Mouse (Mus musculus) forebrain, embryonic 11.5 days (tissue): ENCODE measurements around the gene Zfp825. TPM values are rescaled to one million over a fixed set of nuclear protein-coding genes. Genes with fewer than 3 reads are reported as not detected.

Source experiments
- polyA plus RNA-seq: library from polyadenylated mRNA; unstranded; fragments of >200 nt; fragmentation: Nextera tagmentation; extraction: Ambion mirVana; gene quantifications from 2 replicates; pipeline ENCODE4 v1.2.1, GENCODE M21; 2014

The Zfp825 gene
- polyA plus RNA-seq, 1 experiment from 2014 or later: 24.6 TPM

Other genes starting within 250 kb of the Zfp825 start
- gene Ahrr, start 201.7 kb downstream of the Zfp825 start, polyA plus RNA-seq: 1.1 and 1.8 TPM in 2 replicates
- gene Pdcd6, start 176.4 kb downstream of the Zfp825 start, polyA plus RNA-seq: 113 and 119 TPM in 2 replicates
- gene Sdha, start 143.7 kb downstream of the Zfp825 start, polyA plus RNA-seq: 249 and 253 TPM in 2 replicates
- gene Ccdc127, start 143.7 kb downstream of the Zfp825 start, polyA plus RNA-seq: 53.5 and 61.1 TPM in 2 replicates
- gene Lrrc14b, start 130.0 kb downstream of the Zfp825 start, polyA plus RNA-seq: not detected in 2 replicates
- gene Zfp72, start 103.2 kb downstream of the Zfp825 start, polyA plus RNA-seq: 4.4 TPM in 2 replicates
- gene Ftl1-ps1, start 94.3 kb downstream of the Zfp825 start, polyA plus RNA-seq: 72.8 and 85.7 TPM in 2 replicates
- 2.9 and 4.7 TPM in 2 replicates for gene Erap1, start 145.6 kb upstream of the Zfp825 start, polyA plus RNA-seq